Mouse (Mus musculus) neural tube, embryonic 12.5 days (tissue): Measurements from ENCODE around the gene Rnaset2a. TPM values are rescaled to one million over a fixed set of nuclear protein-coding genes. Genes with fewer than 3 reads are reported as not detected.
"Not testable (repeated sequence)": the region's sequence is repeated elsewhere in the genome, so short reads cannot be mapped to it uniquely, and the experiment has no call there.

Source experiments
- ATAC-seq: fragments of 200-750 bp; cut with Nextera tagmentation; 2 replicates; pipeline ENCODE4 v1.8.0; 2017; ENCODE audit warnings: low read depth, mild to moderate bottlenecking, moderate TSS enrichment, moderate library complexity; ENCODE audit not compliant: low FRiP score
- H3K27ac ChIP-seq: fragments of 300-500 bp; sonication (generic); 2 replicates; pipeline ENCODE4 v1.5.1; 2016
- H3K27me3 ChIP-seq: fragments of 300-500 bp; sonication (generic); replicated peaks from 2 replicates; pipeline ENCODE4 v1.6.1; 2016; ENCODE audit warnings: mild to moderate bottlenecking
- H3K36me3 ChIP-seq: fragments of 300-500 bp; sonication (generic); 2 replicates; pipeline ENCODE4 v1.6.1; 2016; ENCODE audit warnings: mild to moderate bottlenecking
- H3K4me1 ChIP-seq: fragments of 300-500 bp; sonication (generic); 2 replicates; pipeline ENCODE4 v1.6.1; 2016
- H3K4me2 ChIP-seq: fragments of 300-500 bp; sonication (generic); replicated peaks from 2 replicates; pipeline ENCODE4 v1.6.1; 2016; ENCODE audit warnings: mild to moderate bottlenecking
- H3K4me3 ChIP-seq: fragments of 300-500 bp; sonication (generic); 2 replicates; pipeline ENCODE4 v1.5.1; 2016
- H3K9ac ChIP-seq: fragments of 300-500 bp; sonication (generic); 2 replicates; pipeline ENCODE4 v1.6.1; 2016; ENCODE audit warnings: mild to moderate bottlenecking
- H3K9me3 ChIP-seq: fragments of 300-500 bp; sonication (generic); 2 replicates; pipeline ENCODE4 v1.6.1; 2016; ENCODE audit warnings: mild to moderate bottlenecking
- WGBS: fragments of 180-500 bp; shearing (Covaris S2); methylation state at CpG from one replicate; pipeline ENCODE4 v1.1.7; 2016; 5-methylcytosine and 5-hydroxymethylcytosine counted together
- polyA plus RNA-seq: library from polyadenylated mRNA; unstranded; fragments of >200 nt; fragmentation: Nextera tagmentation; extraction: Ambion mirVana; gene quantifications from 2 replicates; pipeline ENCODE4 v1.2.1, GENCODE M21; 2016

Gene Rnaset2a
- polyA plus RNA-seq, 1 experiment from 2014 or later, result 14.8 TPM

DNA sequence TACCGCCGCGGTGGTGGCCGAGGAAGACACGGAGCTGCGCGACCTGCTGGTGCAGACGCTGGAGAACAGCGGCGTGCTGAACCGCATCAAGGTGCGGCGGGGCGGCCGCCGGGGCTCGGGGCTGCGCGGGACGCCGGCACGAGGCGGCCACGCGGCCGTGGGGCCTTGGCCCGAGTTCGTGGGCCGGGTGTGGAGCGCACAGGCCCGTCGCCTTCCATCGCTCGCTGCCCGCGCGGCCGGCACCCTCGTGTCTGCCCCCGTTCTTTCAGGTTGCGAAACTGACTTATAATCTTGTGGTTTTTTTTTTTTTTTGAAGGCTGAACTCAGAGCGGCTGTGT is 17.7 kb upstream of the Rnaset2a start:
- not testable (repeated sequence) for H3K27ac ChIP-seq, H3K27me3 ChIP-seq, ATAC-seq, H3K4me1 ChIP-seq, H3K9me3 ChIP-seq
- under 1% methylated on average over 38 of the region's 42 CpGs for WGBS
- Histone ChIP-seq H3K4me3 (peak overlapping the region; percentile 55), H3K9ac (peak overlapping the region; percentile 60), H3K36me3 (peaks cover 11% of the 10 kb centered on the region), H3K4me2 (peak overlapping the region; percentile 49)

DNA sequence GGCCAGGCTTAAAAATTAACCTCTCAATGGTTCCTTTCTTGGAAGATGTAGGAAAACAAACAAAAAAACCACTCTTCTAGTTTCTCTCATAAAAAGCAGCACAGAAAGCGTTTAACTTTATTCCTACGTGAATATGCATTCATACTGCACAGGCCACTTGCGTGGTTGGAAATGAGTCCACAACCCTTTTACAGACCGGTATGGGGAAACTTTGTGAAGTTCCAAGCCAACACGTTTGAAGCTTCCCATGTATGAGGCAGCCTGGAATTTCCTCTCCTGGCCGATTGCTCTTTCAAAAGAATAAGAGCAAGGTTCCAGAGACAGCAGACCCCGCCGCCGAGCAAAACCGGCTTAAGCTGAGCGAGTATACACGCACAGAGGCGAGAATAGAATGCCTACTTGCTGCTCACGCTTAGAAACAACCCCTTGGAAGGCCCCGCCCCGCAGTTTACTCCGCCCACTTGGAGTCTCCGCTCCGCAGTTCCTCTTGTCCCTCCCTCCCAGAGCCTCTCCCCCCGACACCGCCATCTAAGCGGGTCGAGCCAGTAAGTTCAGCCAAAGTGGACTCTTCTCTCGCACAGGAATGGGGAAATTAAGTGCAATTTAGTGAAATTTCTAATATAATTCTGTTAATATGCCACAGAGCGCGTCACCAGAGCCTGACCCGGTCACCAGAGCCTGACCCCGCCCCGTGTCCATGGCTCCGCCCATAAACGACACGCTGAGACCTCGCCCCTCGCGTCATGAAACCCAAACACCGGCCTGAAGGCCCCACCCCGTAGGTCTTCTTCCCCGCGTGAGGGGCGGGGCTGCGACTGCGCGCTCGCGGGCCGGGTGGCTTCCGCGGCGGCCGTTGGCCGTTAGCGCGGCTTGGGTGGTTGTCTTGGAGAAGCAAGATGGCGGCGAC is 17.1 kb upstream of the Rnaset2a start, which contains the start of gene Fgfr1op:
TSS of gene Fgfr1op (plus strand) at position 801 of the 907 bp plus-strand sequence.
- H3K4me2 ChIP-seq, result peak within 1 kb of the TSS; percentile 49
- 1% methylated on average over 20 of the region's 55 CpGs for WGBS
- not testable (repeated sequence) for H3K27ac ChIP-seq, H3K9me3 ChIP-seq, H3K36me3 ChIP-seq, H3K4me1 ChIP-seq, H3K27me3 ChIP-seq
- H3K9ac ChIP-seq, result peak within 1 kb of the TSS; percentile 60
- peak within 1 kb of the TSS; percentile 55 for H3K4me3 ChIP-seq
- ATAC-seq, result peak; percentile 97

GRCm38 (mm10) chr17:8160969-8161368 is 13.1 kb upstream of the Rnaset2a start:
- H3K27me3 ChIP-seq, H3K36me3 ChIP-seq, H3K4me1 ChIP-seq, H3K9ac ChIP-seq, ATAC-seq, H3K4me2 ChIP-seq, H3K9me3 ChIP-seq, H3K27ac ChIP-seq, H3K4me3 ChIP-seq: not testable (repeated sequence)
- WGBS, result 63% methylated on average over 3 of the region's 3 CpGs

DNA sequence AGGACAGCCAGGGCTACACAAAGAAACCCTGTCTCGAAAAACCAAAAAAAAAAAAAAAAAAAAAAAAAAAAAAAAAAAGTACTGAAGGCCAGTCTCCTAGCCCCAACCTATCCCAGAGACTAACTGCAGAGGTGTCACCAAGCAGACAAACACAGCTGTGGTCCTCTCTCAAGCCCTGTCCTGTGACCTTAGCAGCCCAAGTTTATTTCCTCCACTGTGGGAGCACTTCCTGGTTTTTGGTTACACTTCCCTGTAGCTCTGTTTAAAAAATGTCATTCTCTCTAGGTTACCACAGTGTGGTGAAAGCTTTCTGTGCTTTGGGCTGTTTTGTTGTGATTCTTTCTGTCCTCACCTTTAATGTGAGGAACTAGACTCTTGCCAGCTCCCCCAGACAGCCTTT is 10.7 kb upstream of the Rnaset2a start:
- H3K27me3 ChIP-seq, H3K9me3 ChIP-seq, H3K4me3 ChIP-seq, H3K4me1 ChIP-seq, ATAC-seq, H3K36me3 ChIP-seq, H3K4me2 ChIP-seq, H3K9ac ChIP-seq, H3K27ac ChIP-seq: not testable (repeated sequence)
- no CpG with 5 or more reads among the region's 1 CpGs for WGBS

- not testable (repeated sequence) for H3K27me3 ChIP-seq, H3K4me1 ChIP-seq, H3K36me3 ChIP-seq, H3K27ac ChIP-seq, H3K9me3 ChIP-seq, H3K4me2 ChIP-seq, H3K4me3 ChIP-seq, ATAC-seq, H3K9ac ChIP-seq
- 86% methylated on average over 1 of the region's 8 CpGs for WGBS
Observed at GRCm38 (mm10) chr17:8155982-8156381, 8.1 kb upstream of the Rnaset2a start.

GRCm38 (mm10) chr17:8155010-8155409 is 7.1 kb upstream of the Rnaset2a start:
- H3K9me3 ChIP-seq, H3K4me3 ChIP-seq, H3K4me1 ChIP-seq, H3K27ac ChIP-seq, H3K9ac ChIP-seq, H3K27me3 ChIP-seq, ATAC-seq, H3K36me3 ChIP-seq, H3K4me2 ChIP-seq: not testable (repeated sequence)
- WGBS, result 89% methylated on average over 7 of the region's 7 CpGs

GRCm38 (mm10) chr17:8146931-8147330 is 966 bp downstream of the Rnaset2a start:
- not testable (repeated sequence) for H3K4me1 ChIP-seq, H3K36me3 ChIP-seq, H3K9me3 ChIP-seq, H3K27me3 ChIP-seq, H3K27ac ChIP-seq
- Histone ChIP-seq H3K4me3 (peak overlapping the region; percentile 46), H3K4me2 (peak overlapping the region; percentile 57), H3K9ac (peak overlapping the region; percentile 53; the same call in 1 of the 2 replicates)
- ATAC-seq, result peak; percentile 22; the same call in 1 of the 2 replicates
- 33% methylated on average over 5 of the region's 5 CpGs for WGBS

GRCm38 (mm10) chr17:8143802-8144673 is 3.9 kb downstream of the Rnaset2a start:
- not testable (repeated sequence) for H3K4me3 ChIP-seq, ATAC-seq, H3K36me3 ChIP-seq, H3K27me3 ChIP-seq, H3K9me3 ChIP-seq, H3K27ac ChIP-seq, H3K4me2 ChIP-seq, H3K4me1 ChIP-seq, H3K9ac ChIP-seq
- WGBS, result 71% methylated on average over 14 of the region's 14 CpGs

GRCm38 (mm10) chr17:8140210-8140609 is 7.7 kb downstream of the Rnaset2a start:
- H3K36me3 ChIP-seq, H3K9me3 ChIP-seq, H3K4me3 ChIP-seq, H3K27me3 ChIP-seq, H3K4me2 ChIP-seq, H3K27ac ChIP-seq, H3K4me1 ChIP-seq, ATAC-seq, H3K9ac ChIP-seq: not testable (repeated sequence)
- WGBS, result 94% methylated on average over 3 of the region's 3 CpGs

GRCm38 (mm10) chr17:8138116-8138515 is 9.8 kb downstream of the Rnaset2a start:
- not testable (repeated sequence) for H3K27ac ChIP-seq, H3K4me2 ChIP-seq, H3K9me3 ChIP-seq, H3K9ac ChIP-seq, H3K27me3 ChIP-seq, H3K36me3 ChIP-seq, H3K4me3 ChIP-seq, H3K4me1 ChIP-seq, ATAC-seq
- WGBS, result 98% methylated on average over 5 of the region's 5 CpGs

DNA sequence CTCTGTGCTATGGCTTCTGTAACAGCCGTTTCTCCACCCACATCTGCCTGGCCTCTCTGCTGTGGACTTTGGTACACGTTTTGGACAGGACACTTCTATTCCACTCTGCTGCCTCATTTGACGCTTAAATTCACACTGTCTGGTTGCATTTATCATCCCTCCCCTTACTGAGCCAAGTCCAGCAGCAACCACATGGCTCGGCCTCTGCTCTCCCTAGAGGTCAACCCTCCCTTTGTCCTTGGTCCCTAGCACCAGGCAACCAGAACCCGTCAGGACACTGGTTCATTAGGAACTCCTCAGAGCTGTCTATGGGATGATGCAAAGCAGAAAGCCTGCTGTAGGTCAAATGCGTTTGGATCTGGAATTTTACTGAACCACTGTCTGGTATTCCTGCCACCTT is 17.0 kb downstream of the Rnaset2a start:
- not testable (repeated sequence) for H3K9me3 ChIP-seq, H3K4me1 ChIP-seq, H3K9ac ChIP-seq, H3K27ac ChIP-seq, H3K36me3 ChIP-seq, ATAC-seq, H3K4me2 ChIP-seq, H3K4me3 ChIP-seq, H3K27me3 ChIP-seq
- WGBS, result no CpG with 5 or more reads among the region's 6 CpGs

DNA sequence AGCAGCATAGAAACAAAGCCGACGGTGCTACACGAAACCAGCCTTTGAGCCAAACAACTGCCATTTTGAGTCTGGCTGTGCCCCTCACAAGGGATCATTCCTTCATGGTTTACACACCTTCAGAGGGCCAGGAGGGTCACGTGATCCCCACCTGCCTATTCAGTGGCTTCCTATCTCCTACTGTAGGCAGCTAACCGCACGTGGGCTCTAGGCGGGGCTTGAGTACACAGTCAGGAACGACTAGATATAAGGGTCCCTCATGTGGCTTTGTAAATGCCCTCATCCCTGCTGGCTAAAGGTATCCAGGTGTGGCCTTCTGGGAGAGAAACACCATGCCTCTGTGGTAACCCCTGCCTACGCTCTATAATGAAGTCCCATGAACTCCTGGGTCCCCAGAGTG is 18.3 kb downstream of the Rnaset2a start:
- H3K27me3 ChIP-seq, ATAC-seq, H3K4me2 ChIP-seq, H3K9ac ChIP-seq, H3K27ac ChIP-seq, H3K9me3 ChIP-seq, H3K4me1 ChIP-seq, H3K36me3 ChIP-seq, H3K4me3 ChIP-seq: not testable (repeated sequence)
- WGBS, result 89% methylated on average over 9 of the region's 9 CpGs
